Mouse (Mus musculus) heart, embryonic 14.5 days (tissue): ENCODE results near the gene Rhod. TPM values are rescaled to one million over a fixed set of nuclear protein-coding genes. Genes with fewer than 3 reads are reported as not detected.
"Not testable (repeated sequence)": the region's sequence is repeated elsewhere in the genome, so short reads cannot be mapped to it uniquely, and the experiment has no call there.

ENCODE experiments used
- ATAC-seq: fragments of 200-750 bp; cut with Nextera tagmentation; 2 replicates; pipeline ENCODE4 v1.8.0; 2017; ENCODE audit warnings: low read depth, moderate TSS enrichment; ENCODE audit not compliant: insufficient number of reproducible peaks, insufficient read depth, low FRiP score
- H3K27ac ChIP-seq, 2 experiments: fragments of 200-500 bp in 1 of 2; fragments of 300-500 bp in 1 of 2; sonication (generic) in 1 of 2; replicated peaks in 1 of 2; 2 replicates each; pipeline ENCODE4 v1.5.1; 2012 to 2014; ENCODE audit warnings: low read depth in 2 of 2, low read length in 2 of 2, control low read depth in 1 of 2, mild to moderate bottlenecking in 1 of 2, mixed read lengths in 1 of 2; ENCODE audit not compliant: control insufficient read depth in 1 of 2, insufficient read depth in 1 of 2
- H3K27me3 ChIP-seq: fragments of 300-500 bp; sonication (generic); 2 replicates; pipeline ENCODE4 v1.6.1; 2014; ENCODE audit warnings: mild to moderate bottlenecking, low read length, control low read depth; ENCODE audit not compliant: control insufficient read depth, insufficient read depth
- H3K36me3 ChIP-seq: fragments of 300-500 bp; sonication (generic); 2 replicates; pipeline ENCODE4 v1.6.1; 2014; ENCODE audit warnings: mild to moderate bottlenecking, control low read depth, low read length, mixed read lengths; ENCODE audit not compliant: control insufficient read depth, insufficient read depth
- H3K4me1 ChIP-seq, 2 experiments: fragments of 200-500 bp in 1 of 2; fragments of 300-500 bp in 1 of 2; sonication (generic) in 1 of 2; 2 replicates each; pipeline ENCODE4 v1.6.1; 2012 to 2014; ENCODE audit warnings: low read length in 2 of 2, control low read depth in 1 of 2, mixed read lengths in 1 of 2; ENCODE audit not compliant: control insufficient read depth in 2 of 2, insufficient read depth in 2 of 2
- H3K4me2 ChIP-seq: fragments of 300-500 bp; sonication (generic); 2 replicates; pipeline ENCODE4 v1.6.1; 2014; ENCODE audit warnings: mild to moderate bottlenecking, low read length
- H3K4me3 ChIP-seq, 2 experiments: fragments of 200-500 bp in 1 of 2; fragments of 300-500 bp in 1 of 2; sonication (generic) in 1 of 2; 2 replicates each; pipeline ENCODE4 v1.5.1; 2012 to 2014; ENCODE audit warnings: low read length in 2 of 2, mild to moderate bottlenecking in 2 of 2, control low read depth in 1 of 2, low read depth in 1 of 2, moderate library complexity in 1 of 2; ENCODE audit not compliant: control insufficient read depth in 1 of 2, insufficient read depth in 1 of 2
- H3K9ac ChIP-seq: fragments of 300-500 bp; sonication (generic); 2 replicates; pipeline ENCODE4 v1.6.1; 2014; ENCODE audit warnings: mild to moderate bottlenecking, low read length
- H3K9me3 ChIP-seq: fragments of 300-500 bp; sonication (generic); 2 replicates; pipeline ENCODE4 v1.6.1; 2016; ENCODE audit warnings: low read length, control low read depth; ENCODE audit not compliant: control insufficient read depth
- WGBS: fragments of 180-500 bp; shearing (Covaris S2); extraction: QIAGEN DNeasy Blood & Tissue Kit; methylation state at CpG from one replicate; pipeline ENCODE4 v1.1.7; 2014; 5-methylcytosine and 5-hydroxymethylcytosine counted together
- polyA plus RNA-seq: library from polyadenylated mRNA; unstranded; fragments of >200 nt; fragmentation: Nextera tagmentation; extraction: Ambion mirVana; gene quantifications from 2 replicates; pipeline ENCODE4 v1.2.1, GENCODE M21; 2014

Gene Rhod
- polyA plus RNA-seq, 1 experiment from 2014 or later: 24.0 TPM

DNA sequence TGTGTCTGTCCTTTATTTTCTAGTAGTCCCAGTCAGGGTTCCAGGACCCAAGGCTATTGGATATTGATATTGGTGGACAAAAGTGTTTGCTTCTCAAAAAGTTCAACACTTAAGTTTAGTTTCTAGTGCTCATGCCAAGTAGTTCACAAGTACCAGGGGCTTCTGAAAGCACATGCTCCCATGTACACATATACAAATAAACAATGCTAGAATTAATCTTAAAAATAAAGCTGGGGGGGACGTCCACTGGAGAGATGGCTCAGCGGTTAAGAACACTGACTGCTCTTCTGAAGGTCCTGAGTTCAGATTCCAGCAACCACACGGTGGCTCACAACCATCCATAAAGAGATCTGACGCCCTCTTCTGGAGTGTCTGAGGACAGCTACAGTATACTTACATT, 54.2 kb downstream of the Rhod start:
- H3K9me3 ChIP-seq: no peaks in the 10 kb centered on the region
- peaks cover 48% of the 10 kb centered on the region for H3K36me3 ChIP-seq
- 83% methylated on average over 4 of the region's 4 CpGs for WGBS

DNA sequence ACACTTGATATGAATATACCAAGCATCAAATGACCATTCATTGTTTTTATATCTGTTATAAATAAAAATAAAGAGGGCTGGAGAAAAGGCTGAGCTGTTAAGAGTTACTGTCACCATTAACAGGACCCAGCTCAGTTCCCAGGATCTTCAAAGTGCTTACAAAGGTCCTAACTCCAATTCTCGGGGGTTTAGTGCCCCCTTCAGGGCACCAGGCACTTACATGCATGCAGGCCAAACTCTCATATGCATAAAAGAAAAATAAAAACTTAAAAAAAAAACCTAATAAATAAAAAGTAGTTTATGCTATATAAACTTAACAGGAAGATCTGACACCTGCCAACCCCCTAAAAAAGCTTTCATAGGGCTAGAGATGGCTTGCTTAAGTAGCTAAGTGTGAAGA, 54.9 kb downstream of the Rhod start:
- H3K36me3 ChIP-seq: peaks cover 48% of the 10 kb centered on the region
- no peak overlapping the region for H3K27ac ChIP-seq

More for the DNA sequence above, 54.2 kb downstream of the Rhod start:
- no peak overlapping the region for H3K4me3 ChIP-seq
- no peaks in the 10 kb centered on the region for H3K4me1 ChIP-seq
- ATAC-seq: no peak
- H3K9ac ChIP-seq: no peak overlapping the region
- no peak overlapping the region for H3K4me2 ChIP-seq
- H3K27me3 ChIP-seq: no peaks in the 10 kb centered on the region
- H3K27ac ChIP-seq: no peak overlapping the region

DNA sequence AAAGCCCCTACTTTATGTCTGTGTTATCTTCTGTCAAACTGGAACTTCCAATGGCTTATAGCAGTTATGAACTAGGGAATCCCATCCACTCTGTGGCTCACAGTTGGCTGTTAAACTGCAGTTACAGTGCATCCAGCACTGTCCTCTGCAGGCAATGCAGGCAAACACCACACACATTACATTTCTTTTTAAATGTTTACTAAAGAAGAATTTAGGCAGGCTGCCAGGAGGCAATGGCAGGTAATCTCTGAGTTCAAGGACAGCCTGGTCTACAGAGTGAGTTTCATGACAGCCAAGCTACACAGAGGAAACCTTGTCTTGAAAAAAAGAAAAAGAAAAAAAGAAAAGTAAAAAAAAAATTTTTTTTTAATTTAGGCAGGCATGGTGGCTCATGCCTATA, 55.9 kb downstream of the Rhod start:
- no peak overlapping the region for H3K9ac ChIP-seq
- peaks cover 52% of the 10 kb centered on the region for H3K36me3 ChIP-seq
- H3K4me3 ChIP-seq: no peak overlapping the region
- ATAC-seq: no peak
- H3K27ac ChIP-seq: no peak overlapping the region
- H3K4me2 ChIP-seq: no peak overlapping the region
- no peaks in the 10 kb centered on the region for H3K9me3 ChIP-seq
- H3K27me3 ChIP-seq: no peaks in the 10 kb centered on the region
- no peaks in the 10 kb centered on the region for H3K4me1 ChIP-seq

More for the DNA sequence above, 54.9 kb downstream of the Rhod start:
- Histone ChIP-seq H3K9ac (no peak overlapping the region), H3K4me2 (no peak overlapping the region), H3K4me1 (no peaks in the 10 kb centered on the region), H3K9me3 (no peaks in the 10 kb centered on the region), H3K27me3 (no peaks in the 10 kb centered on the region), H3K4me3 (no peak overlapping the region)
- ATAC-seq: no peak
- WGBS: 54% methylated on average over 1 of the region's 1 CpGs

DNA sequence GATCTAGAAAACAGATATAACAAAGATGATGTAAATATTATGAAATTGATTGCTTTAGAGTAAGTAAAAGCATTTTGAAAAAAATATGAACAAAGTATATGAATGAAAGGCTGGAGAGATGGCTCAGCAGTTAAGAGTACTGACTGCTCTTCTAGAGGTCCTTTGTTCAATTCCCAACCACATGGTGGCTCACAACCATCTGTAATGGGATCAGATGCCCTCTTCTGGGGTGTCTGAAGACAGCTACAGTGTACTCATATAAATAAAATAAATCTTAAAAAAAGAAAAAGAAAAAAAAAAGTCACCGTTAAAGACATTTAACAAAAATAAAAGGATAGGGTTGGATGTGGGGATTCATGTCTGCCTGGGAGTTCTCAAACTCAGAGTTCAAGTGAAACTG, 56.9 kb downstream of the Rhod start:
- not testable (repeated sequence) for H3K4me2 ChIP-seq, H3K4me1 ChIP-seq, H3K4me3 ChIP-seq, H3K27ac ChIP-seq, H3K27me3 ChIP-seq, H3K9me3 ChIP-seq, H3K9ac ChIP-seq, ATAC-seq
- H3K36me3 ChIP-seq: peaks cover 47% of the 10 kb centered on the region
- 81% methylated on average over 1 of the region's 1 CpGs for whole genome bisulfite sequencing

Other genes starting within 250 kb of the Rhod start
- gene Tbc1d10c, start 248.1 kb downstream of the Rhod start, polyA plus RNA-seq: 2.2 and 2.6 TPM in 2 replicates
- gene Ppp1ca, start 247.4 kb downstream of the Rhod start, polyA plus RNA-seq: 708 and 757 TPM in 2 replicates
- 17.4 and 18.5 TPM in 2 replicates for gene Rad9a, start 237.8 kb downstream of the Rhod start, polyA plus RNA-seq
- gene Clcf1, start 225.2 kb downstream of the Rhod start, polyA plus RNA-seq: 0.78 and 1.2 TPM in 2 replicates
- not detected in 2 replicates for gene AC109138.7, start 225.1 kb downstream of the Rhod start, polyA plus RNA-seq
- gene Pold4, start 207.5 kb downstream of the Rhod start, polyA plus RNA-seq: 20.9 and 26.8 TPM in 2 replicates
- 7.6 and 8.0 TPM in 2 replicates for gene Ssh3, start 170.3 kb downstream of the Rhod start, polyA plus RNA-seq
- 1.1 and 1.4 TPM in 2 replicates for gene Ankrd13d, start 156.3 kb downstream of the Rhod start, polyA plus RNA-seq
- gene Grk2, start 133.2 kb downstream of the Rhod start, polyA plus RNA-seq: 12.1 and 12.8 TPM in 2 replicates
- gene Kdm2a, start 41.1 kb downstream of the Rhod start, polyA plus RNA-seq: 35.7 and 42.7 TPM in 2 replicates
- gene Syt12, start 38.0 kb upstream of the Rhod start, polyA plus RNA-seq: 0.88 and 0.95 TPM in 2 replicates
- not detected in 2 replicates for gene 2010003K11Rik, start 59.2 kb upstream of the Rhod start, polyA plus RNA-seq
- 8.2 and 8.7 TPM in 2 replicates for gene Pcx, start 71.0 kb upstream of the Rhod start, polyA plus RNA-seq
- gene Lrfn4, start 176.2 kb upstream of the Rhod start, polyA plus RNA-seq: 5.1 and 6.1 TPM in 2 replicates
- gene Rce1, start 186.2 kb upstream of the Rhod start, polyA plus RNA-seq: 35.8 and 38.5 TPM in 2 replicates